Mouse (Mus musculus) layer of hippocampus, postnatal 14 days (tissue): ENCODE measurements around the gene Gm21883. TPM values are rescaled to one million over a fixed set of nuclear protein-coding genes. Genes with fewer than 3 reads are reported as not detected.
"Not testable (repeated sequence)": the region's sequence is repeated elsewhere in the genome, so short reads cannot be mapped to it uniquely, and the experiment has no call there.

Experiments used
- DNase-seq, 2 experiments: peaks; one replicate each; pipeline ENCODE4 v3.0.0; 2021 to 2022; ENCODE audit warnings: low spot score in 2 of 2, mixed read lengths in 1 of 2
- long read RNA-seq, 2 experiments: library from polyadenylated mRNA; stranded (forward); transcript quantifications; one replicate each; pipeline ENCODE4 v2.0.0; 2021
- total RNA-seq, 2 experiments: library from RNA; stranded (reverse); gene quantifications; 2 replicates each; pipeline ENCODE4 v1.2.3; 2021

The Gm21883 gene
- total RNA-seq, result not detected
- long read RNA-seq, experiment 1, result 0 reads
- long read RNA-seq, experiment 2, result 0 reads

DNA sequence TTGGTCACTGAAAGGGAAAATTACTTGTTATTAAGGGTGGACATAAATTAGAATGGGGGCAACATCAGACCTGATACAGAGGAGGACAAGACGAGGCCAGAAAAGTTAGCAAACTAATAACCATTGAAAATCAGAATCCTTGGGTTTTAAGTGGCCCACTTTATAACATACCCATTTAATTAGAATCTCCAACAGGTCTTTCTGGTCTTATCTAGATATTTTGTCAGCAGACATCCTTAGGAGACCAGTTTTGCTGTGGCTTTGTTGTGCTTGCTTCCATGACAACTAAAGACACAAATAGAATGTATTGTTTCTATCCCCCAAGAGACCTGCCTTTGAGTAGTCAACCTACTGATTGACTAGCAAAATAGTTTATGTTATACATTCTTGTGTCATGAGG, at the start of gene Gm21883:
Gene Gm21883 (minus strand): TSS at position 101 of the 400 bp plus-strand sequence.
- not testable (repeated sequence) for DNase-seq

DNA sequence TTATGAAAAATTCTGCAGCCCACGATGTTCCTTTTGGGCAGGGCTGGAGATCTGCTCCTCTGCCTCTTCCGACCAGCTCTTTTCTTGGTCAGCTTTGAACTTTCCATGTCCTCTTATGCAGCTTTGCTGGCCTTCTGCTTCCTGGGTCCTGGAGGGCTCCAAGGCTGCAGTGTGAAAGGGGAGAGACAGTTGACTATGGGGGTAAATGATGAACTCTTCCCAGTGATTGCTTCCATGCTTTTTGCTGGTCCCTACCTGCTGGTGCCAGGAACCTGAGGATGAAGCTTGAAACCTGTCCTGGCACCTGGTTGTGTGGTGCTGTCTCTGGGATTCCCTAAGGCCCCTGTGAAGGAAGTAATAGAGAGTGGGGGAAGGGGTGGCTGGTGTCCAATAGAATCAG, 44.7 kb upstream of the Gm21883 start, which contains the start of gene Spin2e:
Gene Spin2e (minus strand): TSS at position 101 of the 400 bp plus-strand sequence.
- not testable (repeated sequence) for DNase-seq

Other genes starting within 250 kb of the Gm21883 start
- not detected for gene Btbd35f26, start 237.8 kb downstream of the Gm21883 start, total RNA-seq
- not detected for gene Btbd35f19, start 190.4 kb downstream of the Gm21883 start, total RNA-seq
- not detected for gene Spin2e, start 44.6 kb upstream of the Gm21883 start, total RNA-seq
- not detected for gene Btbd35f25, start 142.9 kb upstream of the Gm21883 start, total RNA-seq